Mouse (Mus musculus) retina, postnatal 7 days (tissue): ENCODE data around the gene Rpl23a.
"Not testable (repeated sequence)": the region's sequence is repeated elsewhere in the genome, so short reads cannot be mapped to it uniquely, and the experiment has no call there.

ENCODE experiments used
- DNase-seq: peaks from one replicate; pipeline ENCODE4 v3.0.0-alpha.2; 2012; ENCODE audit warnings: low read depth, low spot score

Rpl23a gene

GRCm38 (mm10) chr11:78146707-78147543, 36.5 kb downstream of the Rpl23a start:
- DNase-seq, result no peak

GRCm38 (mm10) chr11:78146168-78146567, 37.2 kb downstream of the Rpl23a start:
- no peak for DNase-seq

- no peak for DNase-seq
Measured at GRCm38 (mm10) chr11:78143520-78143919, 39.9 kb downstream of the Rpl23a start.

GRCm38 (mm10) chr11:78140665-78141064, 42.7 kb downstream of the Rpl23a start:
- DNase-seq, result no peak

- no peak for DNase-seq
Measured at GRCm38 (mm10) chr11:78138023-78138422, 45.4 kb downstream of the Rpl23a start.

- DNase-seq, result no peak
Measured at GRCm38 (mm10) chr11:78137584-78137983, 45.8 kb downstream of the Rpl23a start.

GRCm38 (mm10) chr11:78136132-78136531, 47.3 kb downstream of the Rpl23a start:
- no peak for DNase-seq

- not testable (repeated sequence) for DNase-seq
Measured at GRCm38 (mm10) chr11:78135314-78135713, 48.1 kb downstream of the Rpl23a start.

GRCm38 (mm10) chr11:78134344-78134743, 49.0 kb downstream of the Rpl23a start:
- DNase-seq, result no peak

GRCm38 (mm10) chr11:78133915-78134314, 49.5 kb downstream of the Rpl23a start:
- DNase-seq, result no peak
